Mouse (Mus musculus) limb, embryonic 11.5 days (tissue): ENCODE measurements around the gene Cars. TPM values are rescaled to one million over a fixed set of nuclear protein-coding genes. Genes with fewer than 3 reads are reported as not detected.

Source experiments
- ATAC-seq: fragments of 200-750 bp; cut with Nextera tagmentation; 2 replicates; pipeline ENCODE4 v1.8.0; 2017; ENCODE audit warnings: low read depth; ENCODE audit not compliant: insufficient number of reproducible peaks, low FRiP score, low TSS enrichment
- DNase-seq: peaks from one replicate; pipeline ENCODE4 v3.0.0-alpha.2; 2015; ENCODE audit warnings: low spot score
- H3K27ac ChIP-seq: fragments of 300-500 bp; sonication (generic); replicated peaks from 2 replicates; pipeline ENCODE4 v1.5.1; 2014; ENCODE audit warnings: low read depth, mild to moderate bottlenecking, low read length
- H3K27me3 ChIP-seq: fragments of 300-500 bp; sonication (generic); 2 replicates; pipeline ENCODE4 v1.6.1; 2014; ENCODE audit warnings: mild to moderate bottlenecking, low read length, mixed read lengths; ENCODE audit not compliant: control insufficient read depth, insufficient read depth
- H3K36me3 ChIP-seq: fragments of 300-500 bp; sonication (generic); 2 replicates; pipeline ENCODE4 v1.6.1; 2014; ENCODE audit warnings: mild to moderate bottlenecking, low read length, moderate library complexity, mixed read lengths; ENCODE audit not compliant: control insufficient read depth, insufficient read depth
- H3K4me1 ChIP-seq: fragments of 300-500 bp; sonication (generic); 2 replicates; pipeline ENCODE4 v1.6.1; 2014; ENCODE audit warnings: low read length, mixed read lengths; ENCODE audit not compliant: control insufficient read depth, insufficient read depth
- H3K4me2 ChIP-seq: fragments of 300-500 bp; sonication (generic); 2 replicates; pipeline ENCODE4 v1.6.1; 2014; ENCODE audit warnings: low read depth, mild to moderate bottlenecking, moderate library complexity; ENCODE audit not compliant: severe bottlenecking
- H3K4me3 ChIP-seq: fragments of 300-500 bp; sonication (generic); 2 replicates; pipeline ENCODE4 v1.5.1; 2014; ENCODE audit warnings: low read depth, low read length
- H3K9ac ChIP-seq: fragments of 300-500 bp; sonication (generic); 2 replicates; pipeline ENCODE4 v1.6.1; 2014; ENCODE audit warnings: mild to moderate bottlenecking, low read length
- H3K9me3 ChIP-seq: fragments of 300-500 bp; sonication (generic); 2 replicates; pipeline ENCODE4 v1.6.1; 2016; ENCODE audit warnings: low read length; ENCODE audit not compliant: control insufficient read depth
- WGBS: fragments of 180-500 bp; shearing (Covaris S2); extraction: QIAGEN DNeasy Blood & Tissue Kit; methylation state at CpG from one replicate; pipeline ENCODE4 v1.1.7; 2014; 5-methylcytosine and 5-hydroxymethylcytosine counted together
- polyA plus RNA-seq: library from polyadenylated mRNA; unstranded; fragments of >200 nt; fragmentation: Nextera tagmentation; extraction: Ambion mirVana; gene quantifications from 2 replicates; pipeline ENCODE4 v1.2.1, GENCODE M21; 2014

The Cars gene
- polyA plus RNA-seq, 1 experiment from 2014 or later, result 62.2 TPM

DNA sequence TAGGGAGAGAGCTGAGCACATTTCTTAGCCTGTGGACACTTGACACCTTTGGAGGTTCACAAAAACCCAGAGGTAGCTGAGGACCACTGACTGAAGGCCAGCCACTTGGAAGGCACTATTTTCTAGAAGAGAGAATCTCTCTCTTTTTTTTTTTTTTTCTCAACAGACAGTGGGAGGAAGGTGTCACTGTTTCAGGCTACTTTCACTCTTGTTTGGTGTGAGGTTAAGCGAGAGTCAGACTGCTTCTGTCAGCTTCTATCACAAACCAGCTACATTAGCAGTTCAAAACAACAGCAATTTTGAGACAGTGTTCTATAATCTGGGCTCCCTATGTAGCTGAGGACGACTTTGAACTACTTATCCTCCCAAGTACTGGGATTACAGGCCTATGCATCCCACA is 26.3 kb upstream of the Cars start:
- no peaks in the 10 kb centered on the region for H3K27me3 ChIP-seq
- no peaks in the 10 kb centered on the region for H3K9me3 ChIP-seq
- H3K4me3 ChIP-seq, result no peak overlapping the region
- H3K4me1 ChIP-seq, result no peaks in the 10 kb centered on the region
- WGBS, result 59% methylated on average over 2 of the region's 2 CpGs
- ATAC-seq (no peak), DNase-seq (no peak)
- H3K27ac ChIP-seq, result no peak overlapping the region
- no peak overlapping the region for H3K9ac ChIP-seq
- H3K4me2 ChIP-seq, result no peak overlapping the region
- no peaks in the 10 kb centered on the region for H3K36me3 ChIP-seq

DNA sequence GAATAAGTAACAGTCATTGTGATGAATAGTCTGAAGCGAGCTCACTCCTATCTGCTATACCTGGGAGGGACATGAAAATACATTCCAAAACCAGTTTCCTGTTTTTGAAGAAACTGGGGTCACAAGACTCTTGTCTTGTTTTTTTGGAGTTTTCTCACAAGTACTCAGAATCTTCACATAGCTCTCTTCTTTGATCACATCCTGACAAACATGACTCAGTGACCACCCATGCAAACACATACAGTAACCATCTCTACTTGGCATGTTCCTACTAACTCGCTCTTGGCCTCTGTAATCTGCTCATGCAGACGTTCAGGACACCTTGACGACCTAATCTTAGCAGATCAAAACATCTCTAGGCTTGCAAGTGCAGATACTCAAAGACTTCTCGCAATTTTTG is 25.3 kb upstream of the Cars start:
- DNase-seq (no peak), ATAC-seq (no peak)
- no peak overlapping the region for H3K27ac ChIP-seq
- H3K4me3 ChIP-seq, result no peak overlapping the region
- H3K4me1 ChIP-seq, result no peaks in the 10 kb centered on the region
- no peaks in the 10 kb centered on the region for H3K27me3 ChIP-seq
- no peak overlapping the region for H3K9ac ChIP-seq
- no peaks in the 10 kb centered on the region for H3K9me3 ChIP-seq
- H3K36me3 ChIP-seq, result no peaks in the 10 kb centered on the region
- H3K4me2 ChIP-seq, result no peak overlapping the region
- WGBS, result 71% methylated on average over 5 of the region's 5 CpGs

DNA sequence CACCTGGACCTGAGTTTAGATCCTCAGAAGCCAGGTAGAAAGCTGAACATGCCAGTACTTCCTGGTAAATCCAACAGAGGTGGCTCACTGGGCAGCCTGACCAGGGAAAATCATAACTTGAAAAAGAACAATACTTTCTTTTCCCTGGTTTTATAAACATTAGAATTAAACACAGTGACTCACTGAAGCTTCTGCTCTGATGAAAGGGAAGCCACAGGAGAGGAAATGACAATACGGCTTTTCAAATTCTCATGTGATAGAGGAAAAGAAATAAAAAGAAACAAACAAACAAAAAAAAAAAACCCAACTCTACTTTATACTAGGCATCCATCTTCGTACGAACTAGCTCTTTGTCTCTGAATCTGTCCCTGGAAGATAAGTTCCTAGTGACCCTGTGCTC is 24.7 kb upstream of the Cars start:
- no peak overlapping the region for H3K27ac ChIP-seq
- H3K9ac ChIP-seq, result no peak overlapping the region
- H3K4me2 ChIP-seq, result no peak overlapping the region
- H3K4me1 ChIP-seq, result no peaks in the 10 kb centered on the region
- no peak overlapping the region for H3K4me3 ChIP-seq
- 85% methylated on average over 3 of the region's 3 CpGs for WGBS
- no peak for DNase-seq
- H3K27me3 ChIP-seq, result no peaks in the 10 kb centered on the region
- ATAC-seq, result no peak
- no peaks in the 10 kb centered on the region for H3K9me3 ChIP-seq
- H3K36me3 ChIP-seq, result no peaks in the 10 kb centered on the region

DNA sequence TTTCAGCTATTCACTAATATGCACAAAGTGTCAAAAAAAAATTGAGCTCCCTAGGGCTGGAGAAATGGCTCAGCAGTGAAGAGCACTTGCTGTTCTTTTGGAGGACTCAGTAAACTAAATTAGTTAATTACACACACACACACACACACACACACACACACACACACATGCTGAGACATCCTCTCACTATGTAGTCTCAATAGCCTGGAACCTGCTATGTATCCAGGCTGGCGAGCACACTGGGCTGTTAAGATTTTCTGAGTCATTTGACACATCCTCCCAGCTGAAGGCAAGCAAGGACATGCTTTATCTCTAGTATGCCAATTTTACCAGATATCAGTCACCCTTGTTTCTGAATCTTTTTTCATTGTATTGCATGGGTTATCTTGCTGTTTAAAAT is 21.1 kb upstream of the Cars start:
- no peaks in the 10 kb centered on the region for H3K36me3 ChIP-seq
- H3K4me1 ChIP-seq, result no peaks in the 10 kb centered on the region
- H3K27ac ChIP-seq, result no peak overlapping the region
- H3K4me3 ChIP-seq, result no peak overlapping the region
- no peak overlapping the region for H3K9ac ChIP-seq
- no peak for DNase-seq
- H3K27me3 ChIP-seq, result no peaks in the 10 kb centered on the region
- 62% methylated on average over 1 of the region's 1 CpGs for WGBS
- no peak for ATAC-seq
- H3K4me2 ChIP-seq, result no peak overlapping the region
- H3K9me3 ChIP-seq, result no peaks in the 10 kb centered on the region

DNA sequence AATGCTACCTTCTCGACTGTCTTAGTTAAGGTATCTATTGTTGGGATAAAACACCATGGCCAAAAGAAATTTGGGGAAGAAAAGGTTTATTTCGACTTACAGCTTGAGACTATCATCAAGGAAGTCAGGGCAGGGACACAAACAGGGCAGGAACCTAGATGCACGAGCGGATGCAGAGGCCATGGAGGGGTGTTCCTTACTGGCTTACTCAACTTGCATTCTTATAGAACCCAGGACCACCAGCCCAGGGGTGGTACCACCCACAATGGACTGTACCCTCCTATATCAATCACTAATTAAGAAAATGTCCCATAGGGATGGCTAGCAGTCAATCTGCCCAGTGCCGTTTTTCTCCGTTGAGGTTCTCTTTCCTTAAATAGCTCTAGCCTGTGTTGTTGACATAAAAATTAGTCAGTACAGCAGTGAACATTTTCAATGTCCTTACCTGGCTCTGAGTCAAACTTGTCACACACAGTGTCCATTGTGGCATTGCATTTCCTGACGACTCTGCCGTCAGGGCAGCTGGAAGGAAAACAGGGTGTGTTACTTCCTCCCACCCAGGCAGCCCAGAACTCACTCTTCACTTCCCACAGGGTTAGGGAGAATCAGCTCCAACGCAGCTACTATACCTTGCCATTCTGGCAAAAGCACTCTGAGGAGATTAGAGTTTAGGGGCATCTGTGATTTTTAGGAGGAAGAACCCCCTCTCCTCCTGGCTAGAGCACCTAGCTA is 14.7 kb upstream of the Cars start:
- no peaks in the 10 kb centered on the region for H3K9me3 ChIP-seq
- H3K27ac ChIP-seq, result no peak overlapping the region
- H3K4me2 ChIP-seq, result no peak overlapping the region
- no peak overlapping the region for H3K4me3 ChIP-seq
- no peaks in the 10 kb centered on the region for H3K27me3 ChIP-seq
- H3K9ac ChIP-seq, result no peak overlapping the region
- H3K4me1 ChIP-seq, result no peaks in the 10 kb centered on the region
- WGBS, result 70% methylated on average over 9 of the region's 9 CpGs
- no peaks in the 10 kb centered on the region for H3K36me3 ChIP-seq
- no peak for DNase-seq
- ATAC-seq, result no peak

DNA sequence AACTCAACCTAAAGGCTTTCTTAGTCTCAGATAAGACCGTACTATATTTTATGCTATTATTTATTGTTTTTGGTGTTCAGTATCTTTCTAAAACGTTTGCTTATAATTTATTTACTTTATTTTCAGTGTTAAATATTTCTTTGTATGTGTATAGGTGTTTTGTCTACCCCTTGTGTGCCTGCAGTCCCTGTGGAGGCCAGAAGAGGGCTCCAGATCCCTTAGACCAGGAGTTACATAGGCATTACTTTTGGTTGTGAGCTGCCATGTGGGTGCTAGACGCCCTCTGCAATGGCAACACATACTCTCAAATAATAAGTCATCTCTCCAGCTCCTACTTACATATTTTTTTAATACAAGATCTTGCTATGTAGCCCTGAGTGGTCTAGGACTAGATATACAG is 12.3 kb upstream of the Cars start:
- no peak for DNase-seq

DNA sequence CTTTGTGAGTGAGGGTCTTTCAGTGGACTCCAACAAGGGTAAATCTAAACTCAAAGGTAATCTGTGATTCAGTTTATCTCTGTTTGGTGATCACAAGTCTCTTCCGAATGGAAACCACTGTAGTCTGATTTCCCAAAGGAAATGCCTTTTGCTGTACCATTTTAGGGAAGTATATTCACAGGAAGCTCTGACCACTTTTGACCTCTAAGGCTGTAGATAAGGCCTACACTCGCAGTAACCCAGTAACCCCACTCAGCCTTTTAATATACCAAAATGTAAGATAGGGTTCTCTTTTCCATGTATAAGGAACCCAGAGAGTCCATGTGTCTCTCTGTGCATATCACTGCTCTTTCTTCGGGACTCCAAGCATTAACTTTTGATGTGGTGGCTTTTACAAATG is 5.4 kb upstream of the Cars start:
- Histone ChIP-seq H3K4me3 (no peak overlapping the region), H3K4me1 (no peaks in the 10 kb centered on the region), H3K36me3 (no peaks in the 10 kb centered on the region), H3K4me2 (no peak overlapping the region), H3K9me3 (no peaks in the 10 kb centered on the region), H3K9ac (no peak overlapping the region), H3K27me3 (no peaks in the 10 kb centered on the region), H3K27ac (no peak overlapping the region)
- ATAC-seq, result no peak
- no peak for DNase-seq
- 91% methylated on average over 3 of the region's 3 CpGs for WGBS

More for the DNA sequence above, 12.3 kb upstream of the Cars start:
- ATAC-seq, result no peak
- no peak overlapping the region for H3K4me3 ChIP-seq
- no peak overlapping the region for H3K27ac ChIP-seq
- no peaks in the 10 kb centered on the region for H3K9me3 ChIP-seq
- no peaks in the 10 kb centered on the region for H3K27me3 ChIP-seq
- no peaks in the 10 kb centered on the region for H3K36me3 ChIP-seq
- no peak overlapping the region for H3K9ac ChIP-seq
- no peak overlapping the region for H3K4me2 ChIP-seq
- no peaks in the 10 kb centered on the region for H3K4me1 ChIP-seq
- WGBS, result 56% methylated on average over 3 of the region's 3 CpGs

DNA sequence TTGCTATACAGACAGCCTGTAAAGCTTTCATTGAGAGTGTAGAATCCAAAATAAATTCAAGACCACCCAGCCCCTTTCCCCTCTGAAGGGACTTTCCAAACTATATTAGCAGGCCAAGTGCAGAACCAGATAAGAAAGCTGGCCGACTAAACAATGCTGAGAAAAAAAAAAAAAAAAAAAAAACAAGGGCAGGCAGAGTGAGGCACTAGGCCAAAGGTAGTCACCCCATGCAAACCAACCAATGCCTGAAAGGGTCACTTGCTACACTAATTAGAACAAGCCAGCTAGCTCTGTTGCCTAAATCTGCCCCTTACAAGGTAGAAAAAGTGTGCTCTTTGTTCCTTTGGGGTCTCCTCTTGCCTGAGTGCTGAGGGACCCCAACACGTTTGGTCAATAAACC is 5.0 kb upstream of the Cars start:
- Histone ChIP-seq H3K9ac (no peak overlapping the region), H3K27ac (no peak overlapping the region), H3K36me3 (no peaks in the 10 kb centered on the region), H3K9me3 (no peaks in the 10 kb centered on the region), H3K4me1 (no peaks in the 10 kb centered on the region), H3K4me3 (no peak overlapping the region), H3K27me3 (no peaks in the 10 kb centered on the region), H3K4me2 (no peak overlapping the region)
- DNase-seq, result no peak
- 71% methylated on average over 2 of the region's 2 CpGs for WGBS
- no peak for ATAC-seq

DNA sequence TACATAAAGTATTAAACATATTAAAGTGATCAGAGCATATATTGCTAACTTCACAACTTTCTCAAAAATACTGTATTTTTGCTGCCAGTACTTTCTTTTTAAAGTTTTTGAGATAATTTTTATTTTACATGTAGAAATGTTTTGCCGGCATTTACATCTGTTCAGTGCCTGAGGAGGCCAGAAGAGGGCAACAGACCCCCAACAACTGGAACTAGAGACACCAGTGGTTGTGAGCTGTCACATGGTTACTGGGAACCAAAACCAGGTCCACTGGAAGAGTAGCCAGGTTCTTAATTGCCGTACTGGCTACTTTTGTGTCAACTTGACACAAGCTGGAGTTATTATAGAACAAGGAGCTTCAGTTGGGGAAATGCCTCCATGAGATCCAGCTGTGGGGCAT is 1.8 kb upstream of the Cars start:
- Histone ChIP-seq H3K27me3 (no peaks in the 10 kb centered on the region), H3K36me3 (no peaks in the 10 kb centered on the region), H3K9ac (no peak overlapping the region), H3K9me3 (no peaks in the 10 kb centered on the region), H3K4me2 (no peak overlapping the region), H3K4me1 (0 out of 2 replicates have a peak, but pooled peaks cover 4% of the 10 kb centered on the region), H3K4me3 (no peak overlapping the region), H3K27ac (no peak overlapping the region)
- 78% methylated on average over 2 of the region's 2 CpGs for WGBS
- no peak for DNase-seq
- ATAC-seq, result no peak
